Mouse (Mus musculus) heart, embryonic 16.5 days (tissue): ENCODE results near the gene Spaca3. TPM values are rescaled to one million over a fixed set of nuclear protein-coding genes. Genes with fewer than 3 reads are reported as not detected.

Experiments
- ATAC-seq: fragments of 200-750 bp; cut with Nextera tagmentation; replicated peaks from 2 replicates; pipeline ENCODE4 v1.8.0; 2017; ENCODE audit warnings: moderate number of reproducible peaks; ENCODE audit not compliant: insufficient read depth, low FRiP score; ENCODE audit errors: extremely low read depth
- H3K27ac ChIP-seq: fragments of 300-500 bp; sonication (generic); 2 replicates; pipeline ENCODE4 v1.5.1; 2014; ENCODE audit warnings: mild to moderate bottlenecking, low read length, control low read depth, moderate library complexity
- H3K27me3 ChIP-seq: fragments of 300-500 bp; sonication (generic); 2 replicates; pipeline ENCODE4 v1.6.1; 2014; ENCODE audit warnings: low read length, mixed read lengths; ENCODE audit not compliant: control insufficient read depth, insufficient read depth
- H3K36me3 ChIP-seq: fragments of 300-500 bp; sonication (generic); 2 replicates; pipeline ENCODE4 v1.6.1; 2014; ENCODE audit not compliant: control insufficient read depth, insufficient read depth
- H3K4me1 ChIP-seq: fragments of 300-500 bp; sonication (generic); 2 replicates; pipeline ENCODE4 v1.6.1; 2014; ENCODE audit warnings: low read length, mixed read lengths; ENCODE audit not compliant: control insufficient read depth, insufficient read depth
- H3K4me2 ChIP-seq: fragments of 300-500 bp; sonication (generic); 2 replicates; pipeline ENCODE4 v1.6.1; 2014; ENCODE audit warnings: low read depth, mild to moderate bottlenecking, control low read depth, low read length
- H3K4me3 ChIP-seq: fragments of 300-500 bp; sonication (generic); 2 replicates; pipeline ENCODE4 v1.5.1; 2014; ENCODE audit warnings: mild to moderate bottlenecking, control low read depth, low read length
- H3K9ac ChIP-seq: fragments of 300-500 bp; sonication (generic); 2 replicates; pipeline ENCODE4 v1.6.1; 2014; ENCODE audit warnings: low read length, control low read depth
- H3K9me3 ChIP-seq: fragments of 300-500 bp; sonication (generic); replicated peaks from 2 replicates; pipeline ENCODE4 v1.6.1; 2016; ENCODE audit warnings: low read length; ENCODE audit not compliant: control insufficient read depth
- WGBS: fragments of 180-500 bp; shearing (Covaris S2); extraction: QIAGEN DNeasy Blood & Tissue Kit; methylation state at CpG from one replicate; pipeline ENCODE4 v1.1.7; 2014; 5-methylcytosine and 5-hydroxymethylcytosine counted together
- polyA plus RNA-seq: library from polyadenylated mRNA; unstranded; fragments of >200 nt; fragmentation: Nextera tagmentation; extraction: Ambion mirVana; gene quantifications from 2 replicates; pipeline ENCODE4 v1.2.1, GENCODE M21; 2015

The Spaca3 gene
- polyA plus RNA-seq, 1 experiment from 2014 or later, result not detected

- no peak overlapping the region for H3K4me2 ChIP-seq
- WGBS, result 70% methylated on average over 9 of the region's 9 CpGs
These were observed 36.4 kb upstream of the Spaca3 start for GRCm38 (mm10) chr11:80821794-80822193.

GRCm38 (mm10) chr11:80835395-80835794 is 22.8 kb upstream of the Spaca3 start:
- no peak overlapping the region for H3K9ac ChIP-seq
- no peak overlapping the region for H3K27ac ChIP-seq
- no peak for ATAC-seq
- 79% methylated on average over 2 of the region's 2 CpGs for WGBS
- H3K4me3 ChIP-seq, result no peak overlapping the region
- no peak overlapping the region for H3K4me2 ChIP-seq
- H3K36me3 ChIP-seq, result no peaks in the 10 kb centered on the region
- H3K9me3 ChIP-seq, result no peaks in the 10 kb centered on the region
- no peaks in the 10 kb centered on the region for H3K27me3 ChIP-seq
- no peaks in the 10 kb centered on the region for H3K4me1 ChIP-seq

More at GRCm38 (mm10) chr11:80821794-80822193, 36.4 kb upstream of the Spaca3 start:
- H3K27ac ChIP-seq, result no peak overlapping the region
- peaks cover 4% of the 10 kb centered on the region; the same call in 1 of the 2 replicates for H3K36me3 ChIP-seq
- H3K4me3 ChIP-seq, result no peak overlapping the region
- H3K9me3 ChIP-seq, result no peaks in the 10 kb centered on the region
- H3K27me3 ChIP-seq, result no peaks in the 10 kb centered on the region
- ATAC-seq, result no peak
- H3K4me1 ChIP-seq, result peaks cover 18% of the 10 kb centered on the region
- no peak overlapping the region for H3K9ac ChIP-seq

GRCm38 (mm10) chr11:80835841-80836240 is 22.3 kb upstream of the Spaca3 start:
- H3K36me3 ChIP-seq, result no peaks in the 10 kb centered on the region
- no peaks in the 10 kb centered on the region for H3K27me3 ChIP-seq
- no peak for ATAC-seq
- WGBS, result 57% methylated on average over 4 of the region's 4 CpGs
- no peak overlapping the region for H3K27ac ChIP-seq
- H3K9ac ChIP-seq, result no peak overlapping the region
- H3K4me3 ChIP-seq, result no peak overlapping the region
- H3K4me2 ChIP-seq, result no peak overlapping the region
- no peaks in the 10 kb centered on the region for H3K4me1 ChIP-seq
- no peaks in the 10 kb centered on the region for H3K9me3 ChIP-seq

- no peak overlapping the region for H3K4me3 ChIP-seq
- no peak overlapping the region for H3K4me2 ChIP-seq
- no peak overlapping the region for H3K27ac ChIP-seq
- no peaks in the 10 kb centered on the region for H3K9me3 ChIP-seq
- H3K27me3 ChIP-seq, result no peaks in the 10 kb centered on the region
- no peaks in the 10 kb centered on the region for H3K36me3 ChIP-seq
- ATAC-seq, result no peak
- no peak overlapping the region for H3K9ac ChIP-seq
- H3K4me1 ChIP-seq, result no peaks in the 10 kb centered on the region
- WGBS, result 73% methylated on average over 1 of the region's 1 CpGs
These were observed 19.4 kb upstream of the Spaca3 start for GRCm38 (mm10) chr11:80838724-80839123.

GRCm38 (mm10) chr11:80843435-80843834 is 14.7 kb upstream of the Spaca3 start:
- Histone ChIP-seq H3K4me3 (no peak overlapping the region), H3K27me3 (no peaks in the 10 kb centered on the region), H3K36me3 (no peaks in the 10 kb centered on the region), H3K4me1 (no peaks in the 10 kb centered on the region), H3K4me2 (no peak overlapping the region), H3K27ac (no peak overlapping the region), H3K9ac (no peak overlapping the region), H3K9me3 (no peaks in the 10 kb centered on the region)
- 56% methylated on average over 2 of the region's 2 CpGs for WGBS
- ATAC-seq, result no peak

GRCm38 (mm10) chr11:80845486-80845885 is 12.7 kb upstream of the Spaca3 start:
- H3K9ac ChIP-seq, result no peak overlapping the region
- H3K27ac ChIP-seq, result no peak overlapping the region
- WGBS, result 65% methylated on average over 7 of the region's 7 CpGs
- H3K4me3 ChIP-seq, result no peak overlapping the region
- H3K4me1 ChIP-seq, result no peaks in the 10 kb centered on the region
- H3K4me2 ChIP-seq, result no peak overlapping the region
- H3K36me3 ChIP-seq, result no peaks in the 10 kb centered on the region
- ATAC-seq, result no peak
- H3K27me3 ChIP-seq, result no peaks in the 10 kb centered on the region
- H3K9me3 ChIP-seq, result no peaks in the 10 kb centered on the region

GRCm38 (mm10) chr11:80846115-80846514 is 12.1 kb upstream of the Spaca3 start:
- no peak overlapping the region for H3K4me2 ChIP-seq
- no peak overlapping the region for H3K4me3 ChIP-seq
- ATAC-seq, result no peak
- H3K9me3 ChIP-seq, result no peaks in the 10 kb centered on the region
- H3K36me3 ChIP-seq, result no peaks in the 10 kb centered on the region
- no peak overlapping the region for H3K9ac ChIP-seq
- H3K27me3 ChIP-seq, result no peaks in the 10 kb centered on the region
- no peak overlapping the region for H3K27ac ChIP-seq
- no peaks in the 10 kb centered on the region for H3K4me1 ChIP-seq
- 32% methylated on average over 3 of the region's 3 CpGs for WGBS

GRCm38 (mm10) chr11:80848131-80848530 is 10.0 kb upstream of the Spaca3 start:
- H3K4me2 ChIP-seq, result no peak overlapping the region
- H3K27me3 ChIP-seq, result no peaks in the 10 kb centered on the region
- no peaks in the 10 kb centered on the region for H3K36me3 ChIP-seq
- H3K27ac ChIP-seq, result no peak overlapping the region
- no peak overlapping the region for H3K4me3 ChIP-seq
- no peaks in the 10 kb centered on the region for H3K9me3 ChIP-seq
- 70% methylated on average over 5 of the region's 5 CpGs for WGBS
- no peak for ATAC-seq
- H3K9ac ChIP-seq, result no peak overlapping the region
- no peaks in the 10 kb centered on the region for H3K4me1 ChIP-seq

- Histone ChIP-seq H3K27me3 (no peaks in the 10 kb centered on the region), H3K27ac (no peak overlapping the region), H3K4me3 (no peak overlapping the region), H3K9ac (no peak overlapping the region), H3K36me3 (no peaks in the 10 kb centered on the region), H3K4me1 (peaks cover 3% of the 10 kb centered on the region; the same call in 1 of the 2 replicates), H3K9me3 (no peaks in the 10 kb centered on the region), H3K4me2 (no peak overlapping the region)
- no peak for ATAC-seq
- 40% methylated on average over 5 of the region's 5 CpGs for WGBS
These were observed 6.3 kb upstream of the Spaca3 start for GRCm38 (mm10) chr11:80851859-80852258.
